Mouse (Mus musculus) layer of hippocampus, adult 9-10 months (tissue): ENCODE measurements around the gene Gm39653.
"Not testable (repeated sequence)": the region's sequence is repeated elsewhere in the genome, so short reads cannot be mapped to it uniquely, and the experiment has no call there.

Source experiments
- DNase-seq: peaks from one replicate; pipeline ENCODE4 v3.0.0; 2022; ENCODE audit warnings: low spot score

Gm39653 gene

DNA sequence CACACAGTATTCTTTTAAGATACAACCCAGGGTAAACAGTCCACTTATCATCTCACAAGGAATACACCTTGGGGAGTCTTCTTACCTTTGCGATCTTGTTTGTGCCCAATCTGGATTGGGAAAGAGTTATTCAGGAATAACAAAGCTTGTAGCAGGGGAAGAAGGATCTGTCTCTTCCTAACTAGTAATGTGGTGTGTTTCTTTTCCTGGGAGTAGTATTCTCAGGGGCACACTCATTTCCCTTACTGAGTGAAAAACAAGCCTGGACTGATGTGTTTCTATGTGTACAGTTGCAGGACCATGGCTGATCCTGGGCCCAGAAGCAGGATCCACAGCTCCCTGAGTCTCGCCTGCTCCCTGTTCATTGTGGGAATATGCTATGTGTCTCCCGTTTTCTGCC, at the start of gene Gm39653:
Gm39653 (plus strand) TSS at position 301 of the 400 bp plus-strand sequence.
- no peak for DNase-seq

DNA sequence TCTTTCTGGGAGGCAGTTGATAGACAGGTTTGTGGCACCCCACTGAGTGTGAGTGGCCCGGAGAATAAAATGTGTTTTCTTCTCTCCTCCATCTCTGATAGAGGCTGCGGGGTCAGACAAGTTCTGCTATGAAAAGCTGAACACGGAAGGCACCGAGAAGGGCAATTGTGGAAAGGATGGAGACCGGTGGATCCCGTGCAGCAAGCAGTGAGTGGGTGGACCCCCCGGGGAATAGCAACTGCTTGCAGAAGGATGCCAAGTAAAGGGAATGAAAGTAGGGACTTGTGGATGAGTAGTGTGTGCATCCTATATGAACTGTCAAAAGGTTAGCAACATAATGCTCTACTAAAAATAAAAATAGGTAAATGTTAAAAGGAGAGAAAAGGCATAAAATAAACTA, 49.3 kb upstream of the Gm39653 start:
- no peak for DNase-seq

DNA sequence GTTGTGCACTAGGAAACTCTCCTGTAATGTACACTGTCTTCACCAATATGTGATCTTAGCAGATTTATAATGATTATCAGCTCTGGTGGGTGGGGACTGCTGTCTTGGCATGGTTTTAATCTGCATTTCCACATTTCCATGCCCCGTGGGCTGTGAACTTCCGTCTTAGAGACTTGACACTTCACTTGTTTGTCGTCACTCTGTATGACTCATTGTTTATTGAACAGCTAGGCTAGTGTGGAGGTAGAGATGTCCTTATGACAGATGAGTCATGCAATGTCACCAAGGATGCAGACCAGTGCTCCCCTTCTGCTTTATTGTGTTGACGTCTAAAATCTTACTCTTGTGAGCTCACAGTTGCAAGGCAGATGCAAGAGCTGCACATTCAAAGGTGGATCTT, 48.7 kb upstream of the Gm39653 start:
- no peak for DNase-seq

DNA sequence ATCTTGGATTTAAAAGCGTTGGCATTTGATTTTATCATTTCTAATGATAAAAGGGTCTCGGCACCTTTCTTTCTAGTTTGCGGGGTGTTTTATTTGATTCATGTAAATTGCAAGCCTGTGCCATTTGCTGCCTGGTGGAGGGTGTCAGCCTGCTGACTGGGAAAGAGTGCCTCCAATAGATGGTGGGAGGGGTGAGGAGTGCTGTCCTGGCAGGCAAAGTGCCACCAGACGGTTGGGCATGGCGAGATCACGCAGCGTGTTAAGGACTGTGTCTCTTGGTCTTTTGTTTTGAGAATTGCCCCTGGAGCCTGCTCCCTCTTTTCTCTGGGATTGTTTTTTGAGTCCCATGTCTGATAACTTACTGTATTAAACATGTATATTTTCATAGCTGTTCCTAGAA, 43.5 kb upstream of the Gm39653 start:
- no peak for DNase-seq

DNA sequence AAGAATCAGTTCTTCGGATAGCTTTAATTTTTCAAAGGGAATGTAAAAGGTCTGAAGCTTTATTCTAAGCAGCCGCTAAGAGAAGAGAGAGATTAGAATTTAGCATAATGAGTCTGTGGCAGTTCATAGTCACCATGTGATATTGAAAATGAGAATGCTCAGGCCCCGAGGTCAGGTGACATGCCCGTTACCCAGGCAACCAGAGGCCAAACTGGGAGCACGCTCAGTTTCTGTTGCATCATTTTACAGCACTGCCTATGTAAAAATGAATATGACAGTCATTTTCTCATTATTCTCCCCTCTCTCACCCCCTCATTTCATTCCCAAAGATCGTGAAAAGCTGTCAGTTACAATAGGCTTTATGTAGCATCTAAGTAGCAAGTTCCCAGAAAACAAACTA, 42.3 kb upstream of the Gm39653 start:
- no peak for DNase-seq

DNA sequence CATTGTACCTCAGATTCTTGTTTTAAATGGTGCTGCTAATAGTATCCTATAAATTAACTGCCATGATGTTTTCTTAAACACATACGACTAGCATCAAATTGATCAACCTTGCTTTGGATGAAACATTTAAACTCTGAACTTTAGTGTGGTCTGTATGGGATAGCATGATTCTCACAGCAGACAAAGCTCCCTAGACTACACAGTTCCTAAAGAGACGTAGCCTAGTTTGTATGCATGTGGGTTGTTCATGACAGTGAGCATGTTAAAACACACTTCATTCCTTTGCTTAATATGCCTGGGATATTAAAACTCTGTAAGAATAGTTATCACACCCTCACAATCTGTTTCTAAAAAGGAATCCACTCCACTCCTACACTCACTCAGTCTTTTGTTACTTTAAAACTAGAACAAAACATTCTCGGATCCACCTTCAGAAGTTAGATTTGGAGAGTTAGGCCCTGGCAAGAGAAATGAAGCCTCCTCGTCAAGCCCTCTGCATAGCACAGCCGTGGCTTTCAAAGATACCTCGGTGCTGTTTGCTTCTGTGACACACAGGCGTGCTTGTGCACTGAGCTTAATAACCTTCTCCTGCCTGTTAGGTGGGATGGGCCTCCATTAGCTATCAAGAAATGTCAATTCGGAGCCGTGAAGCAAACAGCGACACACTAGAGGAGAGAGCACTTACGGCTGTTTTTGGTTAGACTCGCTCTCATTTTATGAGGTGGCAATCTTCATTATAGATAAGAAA, 41.7 kb upstream of the Gm39653 start:
- DNase-seq = no peak

DNA sequence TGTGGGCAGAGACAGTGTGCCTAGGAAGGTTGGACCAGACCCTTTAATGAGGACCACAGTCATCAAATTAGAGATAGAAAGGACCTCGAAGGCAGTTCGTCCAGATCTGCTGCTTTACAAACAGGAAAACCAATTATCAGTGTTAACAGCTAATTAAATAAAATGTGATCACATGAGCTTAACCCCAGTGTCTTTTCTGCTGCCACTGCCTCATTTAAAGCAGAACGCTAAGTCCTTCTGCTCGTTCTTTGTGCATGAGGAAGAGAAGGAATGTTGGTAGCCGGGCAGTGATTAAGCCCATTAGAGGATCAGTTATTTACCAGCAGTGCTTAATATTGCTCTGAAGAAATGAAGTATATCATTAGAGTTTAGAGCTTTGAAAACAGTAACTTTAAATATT, 39.0 kb upstream of the Gm39653 start:
- DNase-seq = no peak

DNA sequence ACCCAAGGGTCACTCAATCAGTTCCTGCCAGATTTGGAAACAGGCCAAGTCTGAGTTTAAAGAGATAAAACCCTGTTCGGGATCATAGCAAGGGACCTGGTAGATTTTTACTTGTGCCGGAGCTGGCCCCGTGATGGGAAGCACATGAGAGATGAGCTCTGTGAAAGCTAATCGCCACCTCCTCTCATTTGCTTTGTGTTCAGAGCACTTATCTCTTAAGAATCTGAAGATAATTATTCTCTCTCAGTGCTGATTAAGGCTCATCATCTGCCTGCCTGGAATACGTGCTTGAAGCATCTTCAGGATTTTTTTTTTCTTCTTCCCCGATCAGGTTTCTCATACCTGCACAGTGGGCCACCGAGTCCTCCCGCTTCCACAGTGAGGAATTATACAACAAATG, 36.6 kb upstream of the Gm39653 start:
- DNase-seq = no peak

DNA sequence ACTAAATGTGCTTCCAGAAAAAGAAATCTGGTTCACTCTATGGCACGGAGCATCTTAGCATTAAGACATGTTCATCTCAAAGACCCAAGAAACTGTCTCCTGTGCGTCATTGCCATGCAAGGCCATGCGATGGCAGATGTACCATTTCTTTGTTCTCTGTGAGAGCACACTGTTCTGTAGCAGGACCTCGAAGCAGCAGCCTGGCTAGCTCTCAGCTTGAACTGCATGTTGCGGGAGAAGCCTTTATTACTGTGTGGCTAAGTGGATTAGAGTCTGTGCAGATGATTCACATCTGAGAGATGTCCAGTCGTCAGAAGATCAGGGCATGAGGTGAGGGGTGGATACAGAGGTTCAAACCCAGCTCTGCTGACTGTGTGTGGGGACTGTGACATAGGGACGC, 28.9 kb upstream of the Gm39653 start:
- no peak for DNase-seq

DNA sequence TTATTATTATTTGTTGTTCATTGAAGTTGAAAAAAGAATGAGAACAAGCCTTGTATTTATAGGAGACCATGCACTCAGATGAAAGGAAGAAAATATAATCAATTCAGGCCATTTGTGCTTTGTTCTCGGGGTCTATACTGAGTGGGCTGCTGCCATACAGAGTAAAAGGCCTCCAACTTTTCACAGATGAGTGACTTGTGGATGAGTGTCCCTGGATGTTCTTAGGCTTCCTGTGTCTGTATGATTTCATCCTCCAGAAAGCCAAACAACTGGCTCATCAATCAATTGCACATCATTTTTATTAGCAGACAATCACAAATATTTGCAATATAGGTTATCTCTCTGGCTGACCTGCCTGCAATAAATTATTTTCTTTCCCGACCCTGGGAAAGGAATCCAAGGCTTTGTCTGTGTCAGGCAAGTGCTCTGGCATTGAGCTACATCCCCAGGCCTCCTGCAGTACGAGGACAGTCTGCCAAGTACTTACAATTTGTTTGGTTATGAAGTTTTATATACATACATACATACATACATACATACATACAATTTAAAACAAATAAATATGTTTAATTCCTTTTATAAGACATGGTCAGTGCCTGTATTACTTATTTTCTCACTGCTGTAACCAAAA, 11.8 kb upstream of the Gm39653 start:
- DNase-seq = no peak

DNA sequence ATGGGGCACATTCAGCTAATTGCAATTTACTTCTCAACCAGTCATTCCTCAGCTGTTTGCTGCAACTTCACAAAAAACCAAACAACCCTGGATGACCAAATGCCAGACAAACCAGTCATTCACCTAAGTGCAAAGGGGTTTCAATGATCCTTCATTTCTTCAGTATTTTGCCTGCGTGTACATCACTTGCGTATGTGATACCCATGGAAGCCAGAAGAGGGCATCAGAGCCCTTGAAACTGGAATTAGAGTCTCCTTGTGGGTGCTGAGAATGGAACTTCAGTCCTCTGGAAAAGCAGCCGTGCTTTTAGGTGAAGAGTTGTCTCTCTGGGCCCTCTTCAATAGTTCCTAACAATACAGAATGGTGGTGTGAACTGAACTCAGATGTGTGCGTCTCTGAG, 6.2 kb upstream of the Gm39653 start:
- DNase-seq = no peak

DNA sequence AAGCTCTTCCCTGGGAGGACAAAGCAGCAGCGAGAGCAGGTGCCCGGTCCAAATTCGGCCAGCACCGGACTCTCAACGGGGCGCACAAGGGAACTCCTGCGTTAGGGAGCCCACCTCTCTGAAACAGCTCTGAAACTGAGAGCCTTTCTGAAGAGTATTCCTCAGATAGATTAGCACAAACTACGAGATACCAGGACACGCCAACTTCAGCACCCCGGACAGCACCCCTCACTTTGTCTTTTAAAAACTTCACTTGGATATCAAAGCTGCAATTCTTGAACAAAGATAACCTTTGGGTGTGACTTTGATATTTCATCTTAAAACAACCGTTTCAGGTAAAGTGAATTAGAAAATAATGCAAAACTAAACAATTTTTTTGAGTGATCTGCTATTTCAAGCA, 1.2 kb upstream of the Gm39653 start:
- no peak for DNase-seq

DNA sequence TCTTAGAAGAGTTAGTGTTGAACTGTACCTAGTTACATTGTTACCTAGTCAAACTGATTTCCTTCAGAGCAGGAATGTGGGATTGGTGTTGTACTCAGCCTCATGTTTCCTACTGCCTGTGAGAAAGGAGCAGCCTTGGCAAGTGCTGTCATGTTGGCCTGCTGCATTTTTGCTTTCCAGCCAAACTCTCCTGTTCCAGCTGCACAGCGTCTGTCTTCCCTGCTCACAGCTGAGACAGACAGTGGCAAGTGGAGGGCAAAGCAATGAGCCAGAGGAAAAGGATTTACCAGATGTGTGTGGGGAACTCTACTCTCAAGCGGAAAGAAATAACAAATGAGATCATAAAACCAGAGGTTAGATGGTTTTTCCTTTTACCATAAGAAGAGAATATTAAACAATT, 12.4 kb downstream of the Gm39653 start:
- DNase-seq = no peak

DNA sequence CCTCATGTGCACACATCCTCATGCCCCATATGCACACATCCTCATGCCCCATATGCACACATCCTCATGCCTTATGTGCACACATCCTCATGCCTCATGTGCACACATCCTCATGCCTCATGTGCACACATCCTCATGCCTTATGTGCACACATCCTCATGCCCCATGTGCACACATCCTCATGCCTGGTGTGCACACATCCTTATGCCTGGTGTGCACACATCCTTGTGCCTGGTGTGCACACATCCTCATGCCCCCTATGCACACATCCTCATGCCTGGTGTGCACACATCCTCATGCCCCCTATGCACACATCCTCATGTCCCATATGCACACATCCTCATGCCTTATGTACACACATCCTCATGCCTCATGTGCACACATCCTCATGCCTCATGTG, 14.6 kb downstream of the Gm39653 start:
- not testable (repeated sequence) for DNase-seq

DNA sequence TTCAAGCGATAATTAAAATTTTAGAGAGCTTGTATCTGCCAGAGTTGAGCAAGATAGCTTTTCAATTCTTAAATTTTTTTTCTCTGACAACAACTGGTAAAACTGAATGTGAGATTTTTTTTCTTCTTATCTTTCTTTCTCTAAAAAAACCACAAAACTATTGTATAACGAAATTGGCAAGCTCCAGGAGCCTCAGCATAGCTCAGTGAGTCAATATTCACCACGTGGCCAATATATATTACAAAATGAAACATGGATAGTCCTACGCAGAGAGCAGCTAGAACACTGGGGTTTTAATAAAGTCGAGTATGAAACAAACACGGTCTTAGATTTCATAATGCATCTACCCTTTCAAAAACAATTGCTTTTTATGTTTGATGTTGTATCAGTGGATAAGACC, 24.2 kb downstream of the Gm39653 start:
- DNase-seq = no peak

DNA sequence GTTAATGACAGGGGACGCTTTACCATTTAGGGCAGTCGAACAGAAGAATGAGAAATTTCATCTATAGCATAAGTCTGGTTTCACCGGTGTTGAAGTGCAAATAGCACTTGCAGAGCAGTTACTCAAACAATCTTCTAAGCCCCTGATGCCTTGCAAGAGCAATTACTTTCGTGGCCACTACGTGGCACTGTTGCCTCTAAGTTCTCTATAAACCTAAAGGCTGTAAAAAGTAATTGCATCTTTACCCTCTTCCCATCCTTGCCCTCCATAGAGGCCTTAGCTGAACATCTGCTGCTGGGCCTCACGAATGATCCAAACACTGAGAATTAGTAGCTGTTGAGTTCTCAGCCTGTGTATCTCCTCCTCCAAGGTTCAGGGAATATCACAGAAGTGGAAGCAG, 42.2 kb downstream of the Gm39653 start:
- DNase-seq = peak; percentile 21

DNA sequence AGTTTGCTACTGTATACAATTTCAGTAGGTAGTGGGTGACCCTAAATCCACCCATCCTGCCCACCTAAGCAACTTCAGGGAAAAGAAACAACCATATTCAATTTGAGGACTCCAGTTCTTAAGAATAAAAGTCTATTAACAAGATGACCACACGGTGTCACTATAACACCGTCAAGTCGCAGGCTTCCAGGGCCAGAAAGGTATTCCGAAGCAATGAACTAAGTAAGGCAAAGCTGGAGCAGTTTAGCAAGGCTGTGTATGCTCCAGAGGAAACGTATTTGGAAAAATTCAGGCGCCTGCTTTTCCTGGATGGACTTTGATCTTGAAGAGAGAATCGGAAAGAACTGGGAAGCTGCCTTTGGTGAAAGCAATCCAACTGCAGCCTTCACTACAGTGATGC, 43.8 kb downstream of the Gm39653 start:
- peak; percentile 49 for DNase-seq

DNA sequence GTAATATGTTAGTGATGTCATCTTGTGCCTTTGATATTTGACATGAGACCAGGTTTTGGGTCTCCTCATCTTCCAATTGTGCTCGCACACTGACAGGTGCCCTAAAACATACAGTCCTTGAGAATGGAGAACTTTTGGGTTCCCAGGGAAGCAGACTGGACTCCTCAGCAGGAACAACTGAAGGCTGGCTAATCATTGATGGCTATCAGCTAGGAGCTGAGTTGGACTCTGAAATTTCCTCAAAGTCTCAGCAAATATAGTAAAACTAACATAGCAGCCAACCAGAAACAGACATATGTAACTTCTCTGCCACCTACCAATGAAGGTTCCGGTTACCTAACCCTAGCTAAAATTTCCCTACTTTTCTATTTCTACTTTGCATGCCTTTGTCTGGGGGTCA, 50.3 kb downstream of the Gm39653 start:
- no peak for DNase-seq

DNA sequence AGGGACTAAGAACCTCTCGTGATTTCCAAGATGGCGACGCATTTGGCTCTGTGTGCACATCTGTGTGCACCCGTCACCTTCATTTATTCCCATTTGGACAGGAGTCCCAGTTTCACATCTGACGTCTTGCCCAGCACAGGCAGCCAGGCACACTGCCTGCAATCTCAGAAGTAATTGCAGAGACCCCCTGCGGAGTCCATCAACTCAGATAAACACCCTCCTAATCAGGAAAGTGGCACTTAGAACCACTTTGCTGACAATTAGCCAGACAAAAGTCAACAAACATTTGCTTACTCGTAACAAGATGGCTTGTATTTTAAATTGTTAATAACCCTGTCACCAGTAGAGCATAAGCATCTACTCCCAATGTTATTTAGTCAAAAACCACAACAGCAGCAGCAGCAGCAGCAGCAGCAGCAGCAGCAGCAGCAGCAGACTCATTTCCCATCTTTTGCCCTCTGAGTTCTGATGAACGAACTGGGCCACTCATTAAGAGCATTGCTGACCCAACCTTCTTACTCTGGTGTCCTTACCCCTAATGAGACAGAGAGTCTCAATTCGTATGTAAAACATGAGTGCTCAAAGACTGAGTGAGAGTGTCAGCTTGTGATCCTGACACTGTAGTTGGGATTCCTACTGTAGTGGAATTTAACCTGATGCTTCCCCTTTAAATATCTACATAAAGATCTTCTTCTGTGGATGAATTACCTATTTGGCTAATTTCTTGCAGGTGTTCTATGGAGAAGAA, 51.6 kb downstream of the Gm39653 start:
- no peak for DNase-seq

DNA sequence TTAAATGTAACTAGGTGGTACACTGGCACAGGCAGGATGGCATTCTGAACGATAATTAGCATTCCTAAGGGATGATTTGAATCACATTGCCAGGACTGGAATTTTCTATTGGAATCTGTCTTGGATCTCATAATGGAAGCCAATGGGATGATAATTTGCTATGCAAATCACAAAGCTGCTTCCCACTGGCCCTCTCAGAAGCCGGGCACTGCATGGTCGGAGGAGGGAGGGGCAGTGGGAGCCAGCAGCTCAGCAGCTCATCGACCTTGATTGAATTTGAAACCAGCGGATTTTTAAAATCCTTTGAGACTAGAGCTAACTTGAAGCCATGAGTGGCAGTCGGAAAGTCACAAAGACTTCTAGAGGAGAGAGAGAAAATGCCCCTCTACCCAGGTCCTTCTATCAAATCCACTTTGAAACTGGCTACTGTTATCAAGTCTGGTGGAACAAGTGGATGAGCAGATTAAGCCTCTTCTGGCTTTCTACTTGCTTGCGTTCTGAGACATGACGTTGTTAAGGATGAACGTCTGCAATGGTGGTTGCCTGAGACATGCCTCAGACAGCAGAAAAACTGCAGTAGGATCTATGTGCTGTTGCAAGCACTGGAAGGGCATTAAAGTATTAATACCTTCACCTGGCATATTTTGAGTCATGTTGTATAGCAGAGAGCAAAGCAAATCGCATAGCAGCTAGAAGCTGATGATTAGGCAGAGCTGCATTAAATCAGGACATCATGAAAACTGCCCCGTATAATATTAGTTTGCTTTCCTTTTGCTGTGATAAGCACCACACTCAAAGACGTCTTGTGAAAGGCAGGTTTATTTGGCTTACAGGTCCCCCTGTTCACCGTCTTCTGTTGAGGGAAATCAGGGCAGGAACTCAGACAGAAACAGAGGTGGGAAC, 52.4 kb downstream of the Gm39653 start:
- DNase-seq = no peak

DNA sequence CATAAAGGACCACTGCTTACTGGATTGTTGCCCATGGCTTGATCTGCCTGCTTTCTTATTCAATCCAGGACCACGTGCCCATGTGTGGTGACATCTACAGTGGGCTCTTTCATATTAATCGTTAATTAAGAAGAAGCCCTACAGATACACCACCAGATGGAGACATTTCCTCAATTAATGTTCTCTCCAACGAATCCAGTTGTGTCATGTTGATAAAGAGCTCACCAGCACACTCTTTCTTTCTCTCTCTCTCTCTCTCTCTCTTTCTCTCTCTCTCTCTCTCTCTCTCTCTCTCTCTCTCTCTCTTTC, 53.0 kb downstream of the Gm39653 start:
- DNase-seq = peak; percentile 35
